Mouse (Mus musculus) macrophage (primary cell): Measurements from ENCODE around the gene Wdr93. TPM values are rescaled to one million over a fixed set of nuclear protein-coding genes. Genes with fewer than 3 reads are reported as not detected.

Source experiments
- H3K27ac ChIP-seq: fragments of 350-480 bp; formaldehyde crosslinking; 2 replicates; pipeline ENCODE4 v1.9.0; 2021
- H3K36me3 ChIP-seq: fragments of 350-480 bp; formaldehyde crosslinking; 2 replicates; pipeline ENCODE4 v1.9.0; 2021; ENCODE audit errors: inconsistent target
- H3K4me3 ChIP-seq: fragments of 350-480 bp; formaldehyde crosslinking; 2 replicates; pipeline ENCODE4 v1.9.0; 2021; ENCODE audit errors: inconsistent target
- H3K79me2 ChIP-seq: fragments of 350-480 bp; formaldehyde crosslinking; 2 replicates; pipeline ENCODE4 v1.9.0; 2021; ENCODE audit errors: inconsistent target
- WGBS: methylation state at CpG from one replicate; pipeline ENCODE4 v1.1.7; 2026; ENCODE audit warnings: inconsistent platforms; ENCODE audit not compliant: missing documents; 5-methylcytosine and 5-hydroxymethylcytosine counted together
- polyA plus RNA-seq: library from polyadenylated mRNA; stranded (reverse); fragments of 250-400 nt; gene quantifications from 3 replicates; pipeline ENCODE4 v1.2.4, GENCODE M21; 2018; ENCODE audit warnings: inconsistent platforms
- total RNA-seq, 78 experiments: library from RNA; depleted of rRNA; stranded (reverse); fragments of 250-400 nt; gene quantifications; 1 replicate in 9 of 78; 2 replicates in 24 of 78; 3 replicates in 43 of 78; 4 replicates in 2 of 78; pipeline ENCODE4 v1.2.4; 2018; ENCODE audit warnings: inconsistent platforms in 56 of 78

Gene Wdr93
- under 1 TPM in 11 of 26 experiments, not detected in 15; 0.29 to 0.99 (median 0.47) TPM for total RNA-seq (2018; cell fraction: chromatin; rRNA removed)
- total RNA-seq (2018; cell fraction: cytosol; rRNA removed): under 1 TPM in 15 of 26 experiments, not detected in 11; 0.04 to 0.15 (median 0.07) TPM
- total RNA-seq (2018; cell fraction: nucleus; rRNA removed): under 1 TPM in 6 of 26 experiments, not detected in 20; 0.20 to 0.50 (median 0.31) TPM
- polyA plus RNA-seq: 0.06 TPM in 1 of 3 replicates, not detected in the others

- WGBS: 3% methylated on average over 46 of the region's 46 CpGs
- H3K27ac ChIP-seq: no peak within 1 kb of the TSS
Observed at GRCm38 (mm10) chr7:79742659-79743536, at the start of gene Wdr93, which contains the start of gene Pex11a. Gene Wdr93 (plus strand): TSS chr7:79743163. Gene Pex11a (minus strand): TSS chr7:79743131.

DNA sequence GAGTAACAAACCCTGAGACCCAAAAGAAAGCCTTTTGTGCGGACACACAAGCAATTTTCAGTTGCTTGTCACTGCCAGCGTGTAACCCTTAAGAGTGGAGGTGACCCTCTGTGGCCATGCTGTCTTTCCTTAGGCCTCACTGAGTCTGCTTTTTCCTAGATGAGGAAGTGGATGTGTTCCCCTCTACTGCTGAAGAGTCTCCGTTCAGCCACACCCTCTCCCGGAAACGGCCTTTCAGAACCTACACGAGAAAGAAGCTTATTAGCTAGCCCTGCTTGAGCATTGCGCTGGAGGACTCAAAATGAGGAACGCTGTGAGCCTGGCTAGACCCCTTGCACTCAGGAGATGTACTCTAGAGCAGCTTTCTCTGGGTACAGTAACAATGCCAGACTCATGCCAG, 46.5 kb upstream of the Wdr93 start:
- Histone ChIP-seq H3K4me3 (no peak overlapping the region), H3K79me2 (no peaks in the 10 kb centered on the region), H3K27ac (no peak overlapping the region), H3K36me3 (no peaks in the 10 kb centered on the region)
- WGBS: 73% methylated on average over 8 of the region's 8 CpGs

More at GRCm38 (mm10) chr7:79742659-79743536, at the start of gene Wdr93, which contains the start of gene Pex11a:
- Histone ChIP-seq H3K4me3 (peak within 1 kb of the TSS; percentile 60), H3K79me2 (no peaks in the 10 kb centered on the region), H3K36me3 (no peaks in the 10 kb centered on the region)

DNA sequence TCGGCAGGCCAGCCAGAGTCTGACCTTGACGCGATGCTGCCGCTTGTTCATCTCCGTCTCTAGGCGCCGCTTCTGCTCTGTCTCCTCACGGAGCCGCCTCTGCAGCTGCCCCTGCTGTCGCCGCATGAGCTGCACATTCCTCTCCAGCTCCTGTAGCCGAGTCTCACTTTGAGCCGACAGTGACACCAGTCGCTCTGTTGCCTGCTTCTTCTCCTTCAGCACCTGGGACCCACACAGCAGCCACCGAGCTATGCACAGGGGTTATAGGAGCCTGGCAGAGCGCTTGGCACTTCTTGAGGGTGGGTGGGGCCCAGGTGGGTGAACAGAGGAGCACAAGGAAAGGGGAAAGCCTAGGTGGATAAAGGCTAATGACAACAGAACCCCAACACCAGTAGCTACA, 40.2 kb upstream of the Wdr93 start:
- no peak overlapping the region for H3K27ac ChIP-seq
- no peaks in the 10 kb centered on the region for H3K36me3 ChIP-seq
- 96% methylated on average over 16 of the region's 16 CpGs for WGBS
- no peak overlapping the region for H3K4me3 ChIP-seq
- H3K79me2 ChIP-seq: no peaks in the 10 kb centered on the region

DNA sequence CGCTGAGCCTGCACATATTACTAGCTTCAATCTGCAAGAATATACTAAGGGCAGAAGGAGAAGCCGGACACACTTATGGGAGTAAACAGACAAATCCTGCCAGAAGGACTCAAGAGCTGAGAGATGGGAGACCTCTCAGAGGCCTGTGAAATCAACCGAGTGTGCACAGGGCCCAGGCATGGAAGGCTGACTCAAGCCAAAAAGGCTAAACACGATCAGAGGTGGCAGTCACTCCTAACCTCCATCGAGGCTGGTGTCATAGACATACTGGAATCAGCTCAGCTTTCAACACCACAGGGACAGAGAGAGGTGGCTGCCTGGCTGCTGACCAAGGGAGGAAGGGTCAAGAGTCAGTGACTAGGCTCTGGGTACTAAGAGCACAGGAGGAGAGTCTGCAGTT, 37.8 kb upstream of the Wdr93 start:
- Histone ChIP-seq H3K27ac (no peak overlapping the region), H3K4me3 (no peak overlapping the region), H3K79me2 (no peaks in the 10 kb centered on the region), H3K36me3 (no peaks in the 10 kb centered on the region)
- WGBS: 86% methylated on average over 5 of the region's 5 CpGs

GRCm38 (mm10) chr7:79710130-79710607, 32.8 kb upstream of the Wdr93 start:
- H3K36me3 ChIP-seq: no peaks in the 10 kb centered on the region
- H3K27ac ChIP-seq: no peak overlapping the region
- no peaks in the 10 kb centered on the region for H3K79me2 ChIP-seq
- WGBS: 17% methylated on average over 53 of the region's 55 CpGs
- H3K4me3 ChIP-seq: no peak overlapping the region

GRCm38 (mm10) chr7:79710831-79711230, 32.1 kb upstream of the Wdr93 start:
- Histone ChIP-seq H3K27ac (no peak overlapping the region), H3K79me2 (no peaks in the 10 kb centered on the region), H3K36me3 (no peaks in the 10 kb centered on the region), H3K4me3 (no peak overlapping the region)
- WGBS: 85% methylated on average over 17 of the region's 17 CpGs

GRCm38 (mm10) chr7:79715187-79715981, 27.6 kb upstream of the Wdr93 start, which contains the start of gene Kif7:
Gene Kif7 (minus strand): TSS chr7:79715720.
- Histone ChIP-seq H3K36me3 (no peaks in the 10 kb centered on the region), H3K4me3 (peak within 1 kb of the TSS; percentile 34), H3K79me2 (no peaks in the 10 kb centered on the region), H3K27ac (no peak within 1 kb of the TSS)
- 3% methylated on average over 44 of the region's 55 CpGs for WGBS

GRCm38 (mm10) chr7:79721386-79721977, 21.5 kb upstream of the Wdr93 start:
- peak overlapping the region; percentile 15; the same call in 1 of the 2 replicates for H3K4me3 ChIP-seq
- WGBS: 2% methylated on average over 48 of the region's 48 CpGs
- H3K36me3 ChIP-seq: no peaks in the 10 kb centered on the region
- no peaks in the 10 kb centered on the region for H3K79me2 ChIP-seq
- no peak overlapping the region for H3K27ac ChIP-seq

DNA sequence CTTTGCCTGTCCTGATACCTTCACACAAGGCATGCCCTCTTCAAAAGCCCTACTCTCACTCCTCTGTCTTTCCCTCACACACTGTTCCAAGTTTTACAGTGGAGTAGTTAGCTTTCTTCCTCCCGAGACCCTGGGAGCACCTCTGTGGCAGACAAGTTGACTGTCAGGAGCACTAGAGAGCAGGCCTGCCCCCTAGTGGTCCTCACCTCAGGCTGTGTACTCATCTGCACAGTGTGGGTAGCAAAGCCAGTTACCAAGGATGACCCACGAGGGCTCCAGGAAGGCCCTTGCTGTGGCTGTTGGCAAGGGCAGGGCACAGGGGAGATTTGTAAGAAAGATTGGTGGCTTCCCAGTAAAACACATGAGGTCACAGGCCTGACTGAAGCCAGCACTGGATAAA, 15.9 kb upstream of the Wdr93 start:
- no peak overlapping the region for H3K4me3 ChIP-seq
- 24% methylated on average over 2 of the region's 2 CpGs for WGBS
- H3K27ac ChIP-seq: no peak overlapping the region
- no peaks in the 10 kb centered on the region for H3K79me2 ChIP-seq
- H3K36me3 ChIP-seq: no peaks in the 10 kb centered on the region

DNA sequence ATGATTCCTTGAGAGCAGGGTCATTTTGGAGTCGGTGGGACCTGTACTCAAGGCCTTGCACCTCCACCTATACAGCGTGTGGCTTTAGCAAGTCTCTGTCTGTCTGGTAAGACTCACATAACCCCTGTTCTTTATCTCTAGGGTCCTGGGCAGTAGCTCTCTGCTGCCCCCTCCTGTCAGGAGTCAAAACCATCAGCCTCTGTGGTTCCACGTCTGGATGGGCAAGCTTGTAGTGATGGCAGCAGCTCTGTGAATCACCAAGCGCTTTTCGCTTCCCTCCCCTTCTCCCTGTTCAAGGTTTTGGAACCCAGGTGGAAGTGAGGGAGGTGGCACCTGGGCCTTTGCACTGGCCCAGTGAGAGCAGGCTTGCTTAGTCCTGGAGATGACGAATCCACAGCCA, 14.7 kb upstream of the Wdr93 start:
- Histone ChIP-seq H3K27ac (no peak overlapping the region), H3K4me3 (no peak overlapping the region), H3K79me2 (no peaks in the 10 kb centered on the region), H3K36me3 (no peaks in the 10 kb centered on the region)
- 24% methylated on average over 6 of the region's 6 CpGs for WGBS

DNA sequence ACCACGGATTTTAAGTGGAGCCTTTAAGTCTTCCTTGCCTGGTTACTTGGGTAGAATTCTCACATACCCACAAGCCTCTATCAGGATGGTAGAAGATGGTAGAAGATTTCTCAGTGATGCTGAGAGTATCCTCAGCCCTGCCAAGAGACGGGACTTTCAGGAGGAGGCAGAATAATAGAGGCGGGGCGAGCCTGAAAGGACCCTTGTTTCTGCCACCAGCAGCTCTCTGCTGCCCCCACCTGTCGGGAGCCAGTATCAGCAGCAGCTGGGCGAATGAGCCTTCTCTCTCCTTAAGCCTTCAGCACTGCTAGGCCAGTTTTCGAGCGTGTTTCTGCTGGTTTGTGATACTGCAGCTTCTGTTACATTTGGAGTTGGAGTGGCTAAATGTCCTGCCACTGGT, 13.8 kb upstream of the Wdr93 start:
- H3K79me2 ChIP-seq: no peaks in the 10 kb centered on the region
- H3K4me3 ChIP-seq: no peak overlapping the region
- WGBS: 4% methylated on average over 8 of the region's 8 CpGs
- no peaks in the 10 kb centered on the region for H3K36me3 ChIP-seq
- no peak overlapping the region for H3K27ac ChIP-seq

DNA sequence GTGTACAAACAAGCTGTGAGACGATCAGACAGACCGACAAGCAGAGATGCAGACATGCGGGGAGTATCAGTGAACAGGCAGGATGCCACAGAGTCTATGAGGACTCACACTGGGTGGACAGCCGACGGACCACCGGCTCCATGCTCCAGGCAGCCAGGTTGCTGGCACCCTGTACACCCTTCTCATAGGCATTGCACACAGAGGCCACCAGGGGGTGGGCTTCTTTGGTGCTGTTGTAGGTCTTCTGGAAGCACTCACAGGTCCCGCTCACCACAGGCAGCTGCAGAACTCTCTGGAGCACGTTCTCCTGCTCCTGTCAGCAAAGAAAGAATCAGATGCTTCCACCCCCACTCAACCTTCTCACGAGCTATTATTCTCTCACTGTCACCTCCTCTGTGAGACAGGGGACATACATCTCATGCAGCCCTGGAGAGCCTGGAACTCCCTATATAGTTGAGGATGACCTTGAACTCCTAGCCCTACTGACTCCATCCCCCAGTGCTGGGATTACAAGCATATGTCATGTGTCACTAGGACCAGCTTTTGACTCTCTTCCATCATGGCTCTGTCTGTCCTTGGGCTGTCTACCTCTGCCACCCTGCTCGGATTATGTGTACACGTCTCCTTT, 13.1 kb upstream of the Wdr93 start:
- no peak overlapping the region for H3K4me3 ChIP-seq
- H3K79me2 ChIP-seq: no peaks in the 10 kb centered on the region
- H3K27ac ChIP-seq: no peak overlapping the region
- 73% methylated on average over 11 of the region's 11 CpGs for WGBS
- no peaks in the 10 kb centered on the region for H3K36me3 ChIP-seq

DNA sequence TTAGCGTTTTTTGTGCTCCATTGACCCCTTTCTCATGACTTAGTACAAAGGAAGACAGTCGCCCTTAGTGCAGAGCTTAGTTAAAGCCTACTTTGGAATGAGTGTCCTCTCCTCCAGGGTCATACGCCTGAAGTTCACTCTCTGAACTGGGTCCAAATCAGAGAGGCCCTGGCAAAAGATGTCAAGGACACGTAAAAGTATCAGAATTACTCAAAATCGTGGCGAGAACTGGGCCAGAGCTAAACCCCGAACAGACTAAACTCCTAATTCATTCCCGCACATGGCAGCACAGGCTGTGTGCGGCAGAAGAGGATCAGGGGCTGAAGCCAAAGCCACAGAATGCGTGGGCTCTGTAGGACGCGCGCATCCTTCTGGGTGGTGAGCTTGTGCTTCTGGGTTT, 11.5 kb upstream of the Wdr93 start:
- H3K27ac ChIP-seq: no peak overlapping the region
- no peaks in the 10 kb centered on the region for H3K36me3 ChIP-seq
- no peak overlapping the region for H3K4me3 ChIP-seq
- H3K79me2 ChIP-seq: no peaks in the 10 kb centered on the region
- 87% methylated on average over 13 of the region's 13 CpGs for WGBS

- Histone ChIP-seq H3K36me3 (no peaks in the 10 kb centered on the region; the same call in 1 of the 2 replicates), H3K27ac (no peak within 1 kb of the TSS), H3K79me2 (no peaks in the 10 kb centered on the region), H3K4me3 (no peak within 1 kb of the TSS)
- 54% methylated on average over 4 of the region's 4 CpGs for WGBS
Observed at GRCm38 (mm10) chr7:79732622-79733021, 10.3 kb upstream of the Wdr93 start, which contains the start of gene Plin1. Gene Plin1 (minus strand): TSS chr7:79732903.
